Mouse (Mus musculus) cortical plate, adult 2 months (tissue): ENCODE data around the gene Metrn.

Experiments used
- CTCF ChIP-seq: fragments of 200-500 bp; IDR thresholded peaks from 2 replicates; pipeline ENCODE4 v1.5.1; 2011; ENCODE audit warnings: mild to moderate bottlenecking, control low read depth, low read length; ENCODE audit not compliant: insufficient read depth; ENCODE audit errors: extremely low read depth
- POLR2A ChIP-seq: fragments of 200-500 bp; IDR thresholded peaks from 2 replicates; pipeline ENCODE4 v1.6.1; 2011; ENCODE audit warnings: mild to moderate bottlenecking, low read length, control low read depth; ENCODE audit not compliant: insufficient read depth; ENCODE audit errors: extremely low read depth

- TF ChIP-seq CTCF (no peak), POLR2A (no peak)
These were observed 15.6 kb downstream of the Metrn start for GRCm38 (mm10) chr17:25781339-25781738.
